Comparison of ENCODE assay signal across 10 mouse cellular contexts in genomic region chr5:143696323-143696722, GRCm38 (mm10). TPM values are rescaled to one million over a fixed set of nuclear protein-coding genes. Genes with fewer than 3 reads are reported as not detected.
DNase-seq lines count a peak whose midpoint lies in the region; ATAC-seq and TF ChIP-seq lines count a peak whose summit lies in the region.
"Had no signal": no experiment of that assay in that cellular context is flagged by ENCODE, and none has a peak within 500 bp of the region (broad histone marks: within the 10 kb centered on the region; RNA-seq: fewer than 3 reads in every experiment).

No protein-coding gene starts in this region.

- H3K9me3 ChIP-seq in liver, embryonic 12.5 days (replicated peaks): no peaks in the 10 kb centered on the region
- H3K9me3 ChIP-seq in kidney, embryonic 16.5 days (ENCODE audit: low read length): no peaks in the 10 kb centered on the region
- H3K9me3 ChIP-seq: midbrain, embryonic 15.5 days had no signal

- peaks cover 90% of the 10 kb centered on the region for H3K36me3 ChIP-seq in liver, embryonic 12.5 days
- peaks cover 42% of the 10 kb centered on the region for H3K36me3 ChIP-seq in kidney, embryonic 16.5 days (ENCODE audit: insufficient read depth, low read length)

- WGBS in liver, embryonic 12.5 days (ENCODE audit: insufficient replicate concordance): 74% methylated on average over 3 of the region's 3 CpGs
- 55% methylated on average over 3 of the region's 3 CpGs for WGBS in kidney, embryonic 16.5 days
- WGBS in olfactory bulb, adult 2 months: 59% methylated on average over 3 of the region's 3 CpGs

- no peak for TF ChIP-seq POLR2A in olfactory bulb, adult 2 months (IDR thresholded peaks at IDR 0.05; ENCODE audit: insufficient read depth, low read depth, low read length)

- no peak overlapping the region for H3K9ac ChIP-seq in liver, embryonic 12.5 days
- H3K9ac ChIP-seq in kidney, embryonic 16.5 days (replicated peaks; ENCODE audit: low read length): no peak overlapping the region
- H3K9ac ChIP-seq: midbrain, embryonic 15.5 days had no signal

- TF ChIP-seq CTCF in olfactory bulb, adult 2 months (IDR thresholded peaks at IDR 0.05; ENCODE audit: insufficient read depth, low read depth, low read length): peak; percentile 29; the same call in 1 of the 2 replicates

- DNase-seq in liver (no peak), NIH3T3 (ENCODE audit: low read depth) (peak; percentile 65)
- no peak for DNase-seq in left cerebral cortex, postnatal 4 days
- no peak for DNase-seq in heart, adult 9 months (ENCODE audit: low spot score in 2 of 2)
- DNase-seq in heart, adult 11 months: no peak
- DNase-seq: heart, adult 18-20 months had no signal

- H3K4me1 ChIP-seq in liver, embryonic 12.5 days: peaks cover 57% of the 10 kb centered on the region
- no peaks in the 10 kb centered on the region for H3K4me1 ChIP-seq in kidney, embryonic 16.5 days (ENCODE audit: insufficient read depth, low read length)
- H3K4me1 ChIP-seq in olfactory bulb, adult 2 months (ENCODE audit: control insufficient read depth, insufficient read depth, low read length): no peaks in the 10 kb centered on the region
- H3K4me1 ChIP-seq: midbrain, embryonic 15.5 days had no signal

- peak overlapping the region; percentile 42; the same call in 1 of the 2 replicates for H3K27ac ChIP-seq in liver, embryonic 12.5 days
- H3K27ac ChIP-seq in kidney, embryonic 16.5 days (ENCODE audit: low read length): no peak overlapping the region
- H3K27ac ChIP-seq in olfactory bulb, adult 2 months (ENCODE audit: insufficient read depth, low read depth, low read length): no peak overlapping the region
- H3K27ac ChIP-seq: midbrain, embryonic 15.5 days had no signal

- intact Hi-C loops in left cerebral cortex, postnatal 4 days (cut with DNase I): no loop called here

- no peak overlapping the region for H3K4me3 ChIP-seq in liver, embryonic 12.5 days
- H3K4me3 ChIP-seq in kidney, embryonic 16.5 days (ENCODE audit: low read length): no peak overlapping the region
- no peak overlapping the region for H3K4me3 ChIP-seq in olfactory bulb, adult 2 months (ENCODE audit: insufficient read depth, low read depth, low read length)
- H3K4me3 ChIP-seq: midbrain, embryonic 15.5 days had no signal

- no peaks in the 10 kb centered on the region for H3K27me3 ChIP-seq in liver, embryonic 12.5 days (replicated peaks)
- no peaks in the 10 kb centered on the region for H3K27me3 ChIP-seq in kidney, embryonic 16.5 days (ENCODE audit: insufficient read depth, low read length)
- H3K27me3 ChIP-seq: midbrain, embryonic 15.5 days had no signal

- H3K4me2 ChIP-seq in liver, embryonic 12.5 days: no peak overlapping the region
- no peak overlapping the region for H3K4me2 ChIP-seq in kidney, embryonic 16.5 days (replicated peaks; ENCODE audit: low read depth, low read length)
- H3K4me2 ChIP-seq: midbrain, embryonic 15.5 days had no signal

- ATAC-seq in liver, embryonic 12.5 days: no peak
- ATAC-seq in kidney, embryonic 16.5 days (ENCODE audit: low FRiP score, low TSS enrichment): 0 out of 2 replicates have a peak, but pooled peaks have one; percentile 50
- ATAC-seq: midbrain, embryonic 15.5 days had no signal

RNA-seq across cellular contexts. Expression of gene Usp42, which starts 35.8 kb away (rescaled TPM):
- 8.0 and 8.4 TPM in 2 replicates for polyA plus RNA-seq in liver, embryonic 12.5 days (2016; fragmentation: Nextera tagmentation; extraction: Ambion mirVana)
- polyA plus RNA-seq in kidney, embryonic 16.5 days (2015; fragmentation: Nextera tagmentation; extraction: Ambion mirVana): 17.1 and 17.7 TPM in 2 replicates
- polyA plus RNA-seq in olfactory bulb, adult 2 months (2012; ENCODE audit: insufficient read depth, insufficient read length, low replicate concordance, missing spikeins): not detected in 2 replicates
- 10 to 100 TPM; 40.9 to 43.9 TPM for total RNA-seq in left cerebral cortex, postnatal 4 days (2021)
